Mouse (Mus musculus) urinary bladder, adult 18-20 months (tissue): Measurements from ENCODE around the gene Myo1d.

Source experiments
- DNase-seq, 2 experiments: peaks; one replicate each; pipeline ENCODE4 v3.0.0; 2022; ENCODE audit warnings: low spot score in 2 of 2, mixed read lengths in 2 of 2

Myo1d gene

GRCm38 (mm10) chr11:80550264-80550663 lies 229.6 kb downstream of the Myo1d start:
- DNase-seq = no peak

- DNase-seq = no peak
Observed at GRCm38 (mm10) chr11:80549854-80550253, 230.0 kb downstream of the Myo1d start.

GRCm38 (mm10) chr11:80546233-80546632 lies 233.6 kb downstream of the Myo1d start:
- no peak for DNase-seq

DNA sequence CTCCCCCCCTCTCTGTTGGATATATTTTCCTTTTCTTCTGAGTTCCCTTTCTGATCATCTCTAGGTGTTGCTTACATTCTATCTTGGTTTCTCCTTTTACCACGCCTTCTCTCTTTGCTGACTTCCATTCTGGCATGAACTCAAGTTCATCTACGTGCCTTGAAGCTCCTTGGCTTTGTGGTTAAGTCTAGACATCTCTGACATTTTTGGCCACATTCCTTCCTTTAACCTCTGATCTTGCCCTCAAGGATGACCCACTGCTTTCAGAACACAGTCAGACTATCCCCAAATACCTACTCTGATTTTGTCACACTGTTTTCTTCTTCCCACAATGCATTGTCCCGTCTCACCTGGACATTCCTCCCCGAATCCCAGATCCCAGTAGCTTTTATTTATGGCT lies 240.8 kb downstream of the Myo1d start:
- DNase-seq = no peak

DNA sequence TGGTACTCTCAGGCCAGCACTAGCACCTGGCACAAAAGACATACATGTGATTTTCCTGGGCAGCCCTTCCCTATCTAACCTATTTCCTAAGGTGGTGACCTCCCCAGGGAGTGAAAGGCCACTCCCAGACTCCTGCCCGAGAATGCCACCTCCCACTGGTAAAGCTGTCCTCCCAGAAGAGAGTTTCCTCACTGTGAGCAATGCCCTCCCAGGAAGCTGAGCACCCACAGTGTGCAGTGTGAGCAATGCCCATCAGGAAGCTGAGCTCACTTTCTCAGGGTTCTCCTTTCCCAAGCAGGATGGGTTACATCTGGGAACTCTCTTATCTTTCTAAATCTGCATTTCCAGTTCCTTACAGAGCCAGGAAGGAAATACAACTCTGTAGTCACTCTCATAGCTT lies 246.9 kb downstream of the Myo1d start:
- DNase-seq = no peak

- no peak for DNase-seq
Observed at GRCm38 (mm10) chr11:80529149-80529548, 250.7 kb downstream of the Myo1d start.

DNA sequence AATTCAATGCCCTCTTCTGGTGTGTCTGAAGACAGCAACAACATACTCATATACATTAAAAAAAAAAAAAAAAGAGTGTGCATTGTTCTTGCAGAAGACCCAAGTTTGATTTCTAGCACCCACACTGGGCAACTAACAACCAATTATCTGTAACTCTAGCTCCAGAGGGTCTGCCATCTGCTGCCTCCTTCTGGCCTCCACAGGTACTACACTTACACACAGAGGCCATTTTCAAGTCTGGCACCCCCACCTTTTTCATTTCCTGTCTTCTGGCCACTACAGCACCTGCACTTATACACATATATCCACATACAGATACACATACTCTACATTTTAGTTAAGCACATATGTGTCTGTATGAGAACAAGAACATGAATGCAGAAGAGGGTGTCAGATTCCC lies 252.1 kb downstream of the Myo1d start:
- DNase-seq = no peak

GRCm38 (mm10) chr11:80524213-80524612 lies 255.6 kb downstream of the Myo1d start:
- no peak for DNase-seq

DNA sequence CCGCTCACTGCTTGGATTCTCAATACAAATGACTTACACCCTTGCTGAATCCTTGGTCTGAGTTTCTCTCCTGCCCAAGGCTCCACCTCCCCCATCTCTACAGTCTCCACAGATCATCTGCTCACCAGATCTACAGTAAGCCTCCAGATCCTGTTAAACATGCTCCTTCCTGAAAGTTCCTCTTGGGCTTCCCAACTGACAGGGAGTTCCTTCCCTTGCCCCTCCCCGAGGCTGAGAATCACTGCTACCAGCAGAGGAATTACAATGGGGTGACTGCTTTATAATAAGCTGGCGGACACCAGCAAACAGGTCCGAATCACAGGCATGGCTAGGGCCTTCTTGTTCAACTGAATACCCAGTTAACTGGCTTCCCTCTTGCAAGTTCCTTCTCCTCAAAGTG lies 256.4 kb downstream of the Myo1d start:
- DNase-seq = no peak

GRCm38 (mm10) chr11:80522852-80523251 lies 257.0 kb downstream of the Myo1d start:
- no peak for DNase-seq

DNA sequence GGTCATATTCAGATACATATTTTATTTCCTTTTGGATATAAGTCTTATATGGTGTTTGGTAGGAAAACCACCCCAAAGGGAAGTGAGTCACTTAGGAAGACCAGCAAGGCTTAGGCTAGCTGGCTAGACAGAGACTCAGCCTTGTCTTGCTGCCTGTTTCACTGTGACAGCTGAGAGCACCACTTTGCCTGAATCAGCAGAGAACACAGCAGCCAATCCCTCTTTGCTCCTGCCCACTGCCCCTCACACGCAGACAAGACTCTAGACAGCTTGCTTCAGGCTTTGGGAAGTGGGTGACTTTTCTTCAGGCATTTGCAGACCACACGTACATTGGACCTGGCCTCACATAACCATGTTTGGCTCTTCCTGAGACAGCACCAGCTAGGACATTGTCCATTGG lies 258.7 kb downstream of the Myo1d start:
- no peak for DNase-seq

DNA sequence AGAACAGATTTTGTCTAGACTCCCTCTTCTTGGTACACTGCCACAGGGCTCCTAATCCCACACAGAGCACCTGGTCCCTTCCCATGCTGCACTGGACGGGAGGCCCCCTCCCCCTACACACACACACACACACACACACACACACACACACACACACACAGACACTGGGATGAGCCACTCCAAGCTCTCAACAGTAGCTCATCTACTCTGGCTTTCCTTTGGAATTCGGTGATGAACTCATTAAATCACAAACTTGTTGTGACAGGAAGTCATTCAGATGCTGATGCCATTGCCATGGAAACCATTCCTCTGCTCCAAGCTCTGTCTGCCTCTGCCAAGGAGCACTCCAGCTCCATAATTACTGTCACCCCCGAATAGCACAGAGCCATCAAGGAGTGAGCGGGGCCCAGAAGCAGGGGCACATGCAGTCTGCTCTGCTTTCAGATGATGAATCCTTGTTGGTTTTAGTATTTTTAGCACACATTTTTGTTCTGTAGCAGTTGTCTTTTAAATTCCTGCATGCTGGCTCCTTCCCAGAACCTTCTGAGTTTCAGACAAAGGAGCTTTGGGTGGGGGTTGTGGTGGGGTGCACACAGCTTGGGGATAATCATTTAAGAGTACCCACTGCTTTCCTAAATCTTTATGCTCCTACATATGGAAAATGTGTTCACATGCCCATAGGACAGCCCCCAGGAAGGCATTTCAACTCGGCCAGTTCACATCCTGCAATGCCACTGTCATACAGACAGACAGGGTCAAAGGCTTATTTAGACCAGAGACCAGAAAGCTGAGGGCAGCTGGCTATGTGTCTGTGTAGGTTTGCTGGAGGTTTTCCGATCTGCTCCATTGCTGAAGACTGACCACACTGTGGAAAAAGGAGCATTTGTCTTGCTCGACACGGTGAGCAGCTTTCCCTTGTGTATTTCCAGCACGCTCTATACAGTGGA lies 261.1 kb downstream of the Myo1d start:
- no peak for DNase-seq

GRCm38 (mm10) chr11:80515895-80516294 lies 263.9 kb downstream of the Myo1d start:
- DNase-seq = no peak

- no peak for DNase-seq
Observed at GRCm38 (mm10) chr11:80515346-80515745, 264.5 kb downstream of the Myo1d start.

- DNase-seq = no peak
Observed at GRCm38 (mm10) chr11:80513796-80514195, 266.0 kb downstream of the Myo1d start.

DNA sequence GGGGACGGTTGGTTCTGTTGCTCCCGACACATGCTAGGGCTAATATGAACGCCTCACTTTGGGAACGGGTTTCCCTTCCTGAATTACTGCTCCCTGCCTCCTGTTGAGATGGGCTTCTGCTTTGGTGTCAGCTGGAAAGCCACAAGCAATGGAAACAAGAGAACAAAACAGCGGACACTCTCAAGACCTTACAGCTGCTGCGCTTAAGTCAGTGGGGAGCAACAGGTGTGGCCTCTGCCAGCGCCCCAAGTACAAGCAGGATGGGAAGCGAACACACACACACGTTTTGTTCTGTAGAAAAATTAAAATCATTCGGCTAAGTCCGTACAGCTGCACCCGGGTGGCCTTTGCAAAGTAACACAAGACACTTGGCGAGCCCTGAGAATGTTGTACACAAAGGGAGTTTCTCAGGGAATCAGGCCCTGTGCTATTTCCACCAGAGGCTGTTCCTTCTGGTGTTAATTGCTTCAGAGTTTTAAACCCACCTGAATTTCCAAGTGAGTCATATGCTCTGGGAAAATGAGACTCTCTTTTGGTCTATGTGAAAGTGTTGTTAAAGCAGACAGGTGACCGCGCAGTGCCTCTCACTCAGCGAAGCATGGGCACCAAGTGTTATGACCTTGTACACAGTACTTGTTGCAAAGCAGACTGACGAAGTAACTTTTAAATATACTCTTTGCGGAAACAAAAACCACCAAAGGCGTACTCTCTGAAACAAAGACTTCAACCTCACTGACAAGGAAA lies 267.3 kb downstream of the Myo1d start:
- no peak for DNase-seq

GRCm38 (mm10) chr11:80510124-80510523 lies 269.7 kb downstream of the Myo1d start:
- no peak for DNase-seq

- no peak for DNase-seq
Observed at GRCm38 (mm10) chr11:80509176-80509506, 270.7 kb downstream of the Myo1d start.

GRCm38 (mm10) chr11:80508361-80509175 lies 271.3 kb downstream of the Myo1d start:
- DNase-seq = no peak

- DNase-seq = no peak
Observed at GRCm38 (mm10) chr11:80507791-80508190, 272.0 kb downstream of the Myo1d start.

GRCm38 (mm10) chr11:80506483-80506882 lies 273.3 kb downstream of the Myo1d start:
- no peak for DNase-seq

GRCm38 (mm10) chr11:80505581-80505980 lies 274.2 kb downstream of the Myo1d start:
- DNase-seq = no peak
